Mouse (Mus musculus): ENCODE data around the gene Hist1h4k. TPM values are rescaled to one million over a fixed set of nuclear protein-coding genes. Genes with fewer than 3 reads are reported as not detected.
"Not testable (repeated sequence)": the region's sequence is repeated elsewhere in the genome, so short reads cannot be mapped to it uniquely, and the experiment has no call there.

Gene Hist1h4k
- polyA plus RNA-seq, 1 experiment = 6.3 TPM

DNA sequence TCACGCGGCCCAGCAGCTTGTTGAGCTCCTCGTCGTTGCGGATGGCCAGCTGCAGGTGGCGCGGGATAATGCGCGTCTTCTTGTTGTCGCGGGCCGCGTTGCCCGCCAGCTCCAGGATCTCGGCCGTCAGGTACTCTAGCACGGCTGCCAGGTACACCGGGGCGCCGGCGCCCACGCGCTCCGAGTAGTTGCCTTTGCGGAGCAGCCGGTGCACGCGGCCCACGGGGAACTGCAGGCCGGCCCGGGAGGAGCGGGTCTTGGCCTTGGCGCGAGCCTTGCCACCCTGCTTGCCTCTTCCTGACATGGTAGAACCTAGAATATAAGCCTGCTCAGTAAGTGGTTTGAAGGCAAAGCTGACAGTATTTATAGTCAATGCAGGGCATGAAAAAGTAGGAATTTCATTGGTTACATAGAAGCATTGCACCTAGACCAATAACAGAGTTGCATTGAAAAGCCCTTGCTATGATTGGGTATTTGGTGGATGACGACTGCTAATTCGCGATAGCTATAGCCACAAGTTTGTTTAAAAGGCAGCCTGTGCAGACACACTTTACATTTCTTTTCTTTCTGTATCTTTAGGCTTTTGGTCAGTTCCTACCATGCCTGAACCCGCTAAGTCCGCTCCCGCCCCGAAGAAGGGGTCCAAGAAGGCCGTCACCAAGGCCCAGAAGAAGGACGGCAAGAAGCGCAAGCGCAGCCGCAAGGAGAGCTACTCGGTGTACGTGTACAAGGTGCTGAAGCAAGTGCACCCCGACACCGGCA, 3.4 kb upstream of the Hist1h4k start, which contains the start of the genes Hist1h2ak and Hist1h2bn:
TSS of gene Hist1h2ak (minus strand) at position 304 of the 762 bp plus-strand sequence.
TSS of gene Hist1h2bn (plus strand) at position 600 of the 762 bp plus-strand sequence.
- TF ChIP-seq POLR2AphosphoS2 (IDR thresholded peaks at IDR 0.05; ENCODE audit: insufficient read length, low read depth) (peak; percentile 96), POLR2A (IDR thresholded peaks at IDR 0.05; ENCODE audit: insufficient read length, low read depth) (peak; percentile 91)
- H3K27me3 ChIP-seq (ENCODE audit: control insufficient read depth, insufficient read depth, insufficient read length); H3K36me3 ChIP-seq (ENCODE audit: control insufficient read depth, insufficient read depth); H3ac ChIP-seq (ENCODE audit: control insufficient read depth, insufficient read length): not testable (repeated sequence)
- Histone ChIP-seq H3K4me3 (peak within 1 kb of the TSS; percentile 24), H3K4me2 (ENCODE audit: low read depth) (peak within 1 kb of the TSS; percentile 74), H3K79me2 (ENCODE audit: control insufficient read depth, insufficient read depth) (peaks cover 10% of the 10 kb centered on the region)

DNA sequence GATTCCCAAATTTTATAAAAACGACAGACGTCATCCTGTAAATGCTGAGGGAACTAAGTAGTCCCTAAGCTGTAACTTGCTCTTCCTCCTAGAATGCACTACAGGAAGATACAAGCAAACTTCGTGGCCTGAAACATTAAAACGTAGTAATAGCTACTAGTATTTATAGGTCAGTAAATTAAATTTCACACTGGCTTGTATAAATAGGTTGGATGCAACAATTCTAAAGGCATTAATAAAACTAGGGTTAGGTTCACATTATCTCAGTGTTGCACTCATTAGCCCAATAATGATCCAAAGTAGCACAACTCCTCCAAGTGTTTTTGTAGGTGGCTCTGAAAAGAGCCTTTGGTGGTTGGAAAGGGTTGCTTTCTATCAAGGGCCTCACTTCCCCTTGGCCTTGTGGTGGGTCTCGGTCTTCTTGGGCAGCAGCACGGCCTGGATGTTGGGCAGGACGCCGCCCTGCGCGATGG, 2.8 kb upstream of the Hist1h4k start:
- Histone ChIP-seq H3ac (ENCODE audit: control insufficient read depth, insufficient read length) (no peak overlapping the region), H3K36me3 (ENCODE audit: control insufficient read depth, insufficient read depth) (no peaks in the 10 kb centered on the region), H3K79me2 (ENCODE audit: control insufficient read depth, insufficient read depth) (peaks cover 16% of the 10 kb centered on the region), H3K4me2 (ENCODE audit: low read depth) (peak overlapping the region; percentile 74), H3K4me3 (peak overlapping the region; percentile 24), H3K27me3 (ENCODE audit: control insufficient read depth, insufficient read depth, insufficient read length) (no peaks in the 10 kb centered on the region)
- TF ChIP-seq REST (IDR thresholded peaks at IDR 0.05; ENCODE audit: insufficient read depth, insufficient read length) (no peak), POLR2AphosphoS2 (IDR thresholded peaks at IDR 0.05; ENCODE audit: insufficient read length, low read depth) (no peak), E2F4 (IDR thresholded peaks at IDR 0.05; ENCODE audit: insufficient read depth) (no peak), USF1 (IDR thresholded peaks at IDR 0.05; ENCODE audit: low read depth) (no peak), SRF (IDR thresholded peaks at IDR 0.05; ENCODE audit: control insufficient read depth, insufficient read length, low read depth) (no peak), MYOG (IDR thresholded peaks at IDR 0.05; ENCODE audit: control insufficient read depth in 1 of 3, insufficient read depth in 1 of 3, insufficient read length in 2 of 3, low read depth in 2 of 3) (no peak), MAX (IDR thresholded peaks at IDR 0.05; ENCODE audit: low read depth) (no peak), TCF3 (IDR thresholded peaks at IDR 0.05; ENCODE audit: insufficient read length, low read depth) (no peak), MYOD1 (IDR thresholded peaks at IDR 0.05; ENCODE audit: control insufficient read depth in 1 of 3, insufficient read length in 2 of 3, low read depth in 2 of 3) (no peak), TCF12 (IDR thresholded peaks at IDR 0.05; ENCODE audit: insufficient read depth, poor library complexity, severe bottlenecking) (no peak), CEBPB (IDR thresholded peaks at IDR 0.05; ENCODE audit: insufficient read depth, poor library complexity, severe bottlenecking) (no peak), POLR2A (IDR thresholded peaks at IDR 0.05; ENCODE audit: insufficient read length, low read depth) (no peak)

GRCm38 (mm10) chr13:21752356-21752755, 2.1 kb upstream of the Hist1h4k start:
- Histone ChIP-seq H3ac (ENCODE audit: control insufficient read depth, insufficient read length) (no peak overlapping the region), H3K4me3 (peak overlapping the region; percentile 24), H3K27me3 (ENCODE audit: control insufficient read depth, insufficient read depth, insufficient read length) (no peaks in the 10 kb centered on the region), H3K36me3 (ENCODE audit: control insufficient read depth, insufficient read depth) (no peaks in the 10 kb centered on the region), H3K4me2 (ENCODE audit: low read depth) (peak overlapping the region; percentile 74), H3K79me2 (ENCODE audit: control insufficient read depth, insufficient read depth) (peaks cover 18% of the 10 kb centered on the region)
- no peak for TF ChIP-seq POLR2A (IDR thresholded peaks at IDR 0.05; ENCODE audit: insufficient read length, low read depth)
- no peak for TF ChIP-seq MYOD1 (IDR thresholded peaks at IDR 0.05; ENCODE audit: control insufficient read depth in 1 of 3, insufficient read length in 2 of 3, low read depth in 2 of 3)
- TF ChIP-seq USF1 (IDR thresholded peaks at IDR 0.05; ENCODE audit: low read depth) = no peak
- no peak for TF ChIP-seq TCF12 (IDR thresholded peaks at IDR 0.05; ENCODE audit: insufficient read depth, poor library complexity, severe bottlenecking)

DNA sequence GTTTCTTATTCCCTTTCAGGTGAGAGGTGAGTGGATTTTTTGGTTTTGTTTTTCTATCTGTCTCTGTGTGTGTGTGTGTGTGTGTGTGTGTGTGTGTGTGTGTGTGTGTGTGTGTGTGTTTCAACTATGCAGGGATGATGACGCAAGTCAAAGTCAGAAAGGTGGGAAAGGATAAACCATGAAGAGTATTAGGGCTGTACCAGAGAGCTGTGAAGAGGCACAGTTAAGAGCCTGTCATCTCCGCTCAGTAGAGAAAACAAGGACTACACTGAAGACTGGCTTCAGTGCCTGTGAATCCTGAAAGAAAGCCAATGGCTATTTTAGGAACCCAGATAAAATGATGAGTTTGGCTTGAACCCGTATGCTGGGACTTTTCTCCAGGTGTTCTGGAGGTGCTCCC, 1.5 kb upstream of the Hist1h4k start:
- Histone ChIP-seq H3K27me3 (ENCODE audit: control insufficient read depth, insufficient read depth, insufficient read length) (no peaks in the 10 kb centered on the region), H3ac (ENCODE audit: control insufficient read depth, insufficient read length) (no peak overlapping the region), H3K36me3 (ENCODE audit: control insufficient read depth, insufficient read depth) (no peaks in the 10 kb centered on the region), H3K4me3 (no peak overlapping the region), H3K79me2 (ENCODE audit: control insufficient read depth, insufficient read depth) (peaks cover 18% of the 10 kb centered on the region), H3K4me2 (ENCODE audit: low read depth) (peak overlapping the region; percentile 74)
- TF ChIP-seq MYOG (IDR thresholded peaks at IDR 0.05; ENCODE audit: control insufficient read depth in 1 of 3, insufficient read depth in 1 of 3, insufficient read length in 2 of 3, low read depth in 2 of 3) (no peak), CEBPB (IDR thresholded peaks at IDR 0.05; ENCODE audit: insufficient read depth, poor library complexity, severe bottlenecking) (0 out of 2 replicates have a peak, but pooled peaks have one; percentile 38)

DNA sequence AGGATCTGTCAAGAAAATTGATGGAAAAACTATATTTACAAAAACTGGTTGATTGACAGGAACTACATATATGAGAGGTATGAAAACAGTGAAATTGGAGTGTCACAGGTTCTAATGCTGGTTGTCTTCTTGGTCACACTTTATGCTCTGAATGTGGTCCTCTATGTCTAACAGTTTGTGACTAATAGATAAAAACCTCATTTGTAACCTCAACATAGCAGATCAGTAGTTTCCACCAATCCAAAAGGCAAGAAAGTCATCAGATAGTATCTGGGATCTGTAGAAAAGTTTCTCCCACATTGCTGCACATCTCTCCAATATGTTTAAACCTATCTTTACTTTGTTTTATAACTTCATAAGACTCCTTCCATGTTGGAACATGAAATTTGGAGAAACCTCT, 1.1 kb upstream of the Hist1h4k start:
- H3K4me3 ChIP-seq = peak overlapping the region; percentile 43
- H3K36me3 ChIP-seq (ENCODE audit: control insufficient read depth, insufficient read depth) = no peaks in the 10 kb centered on the region
- H3ac ChIP-seq (ENCODE audit: control insufficient read depth, insufficient read length) = no peak overlapping the region
- peak overlapping the region; percentile 74 for H3K4me2 ChIP-seq (ENCODE audit: low read depth)
- TF ChIP-seq MYOG (IDR thresholded peaks at IDR 0.05; ENCODE audit: control insufficient read depth in 1 of 3, insufficient read depth in 1 of 3, insufficient read length in 2 of 3, low read depth in 2 of 3) (no peak), USF1 (IDR thresholded peaks at IDR 0.05; ENCODE audit: low read depth) (no peak), TCF12 (IDR thresholded peaks at IDR 0.05; ENCODE audit: insufficient read depth, poor library complexity, severe bottlenecking) (no peak), CEBPB (IDR thresholded peaks at IDR 0.05; ENCODE audit: insufficient read depth, poor library complexity, severe bottlenecking) (no peak), MYOD1 (IDR thresholded peaks at IDR 0.05; ENCODE audit: control insufficient read depth in 1 of 3, insufficient read length in 2 of 3, low read depth in 2 of 3) (no peak), REST (IDR thresholded peaks at IDR 0.05; ENCODE audit: insufficient read depth, insufficient read length) (no peak), MAX (IDR thresholded peaks at IDR 0.05; ENCODE audit: low read depth) (no peak), TCF3 (IDR thresholded peaks at IDR 0.05; ENCODE audit: insufficient read length, low read depth) (no peak), SRF (IDR thresholded peaks at IDR 0.05; ENCODE audit: control insufficient read depth, insufficient read length, low read depth) (no peak), POLR2AphosphoS2 (IDR thresholded peaks at IDR 0.05; ENCODE audit: insufficient read length, low read depth) (no peak), E2F4 (IDR thresholded peaks at IDR 0.05; ENCODE audit: insufficient read depth) (no peak), POLR2A (IDR thresholded peaks at IDR 0.05; ENCODE audit: insufficient read length, low read depth) (no peak)
- H3K27me3 ChIP-seq (ENCODE audit: control insufficient read depth, insufficient read depth, insufficient read length) = no peaks in the 10 kb centered on the region
- peaks cover 22% of the 10 kb centered on the region for H3K79me2 ChIP-seq (ENCODE audit: control insufficient read depth, insufficient read depth)

Measured in myocyte (in vitro differentiated cells).